Mouse (Mus musculus) megakaryocyte, adult 5-6 weeks (primary cell): ENCODE results near the gene Unc93a2. TPM values are rescaled to one million over a fixed set of nuclear protein-coding genes. Genes with fewer than 3 reads are reported as not detected.
"Not testable (repeated sequence)": the region's sequence is repeated elsewhere in the genome, so short reads cannot be mapped to it uniquely, and the experiment has no call there.

ENCODE experiments used
- ATAC-seq: 2 replicates; pipeline ENCODE4 v1.8.0; 2016; ENCODE audit warnings: mild to moderate bottlenecking, inconsistent platforms; ENCODE audit not compliant: poor library complexity, severe bottlenecking
- total RNA-seq, 2 experiments: library from RNA; stranded (forward) in 1 of 2; stranded (reverse) in 1 of 2; fragments of 153-499, 151-499 nt in 1 of 2; fragments of 221-1000, 200-1000 nt in 1 of 2; gene quantifications; 2 replicates each; pipeline versions ENCODE4 v1.2.3 to v1.2.4; 2015 to 2017

The Unc93a2 gene
- total RNA-seq, 2 experiments from 2014 or later, result not detected

DNA sequence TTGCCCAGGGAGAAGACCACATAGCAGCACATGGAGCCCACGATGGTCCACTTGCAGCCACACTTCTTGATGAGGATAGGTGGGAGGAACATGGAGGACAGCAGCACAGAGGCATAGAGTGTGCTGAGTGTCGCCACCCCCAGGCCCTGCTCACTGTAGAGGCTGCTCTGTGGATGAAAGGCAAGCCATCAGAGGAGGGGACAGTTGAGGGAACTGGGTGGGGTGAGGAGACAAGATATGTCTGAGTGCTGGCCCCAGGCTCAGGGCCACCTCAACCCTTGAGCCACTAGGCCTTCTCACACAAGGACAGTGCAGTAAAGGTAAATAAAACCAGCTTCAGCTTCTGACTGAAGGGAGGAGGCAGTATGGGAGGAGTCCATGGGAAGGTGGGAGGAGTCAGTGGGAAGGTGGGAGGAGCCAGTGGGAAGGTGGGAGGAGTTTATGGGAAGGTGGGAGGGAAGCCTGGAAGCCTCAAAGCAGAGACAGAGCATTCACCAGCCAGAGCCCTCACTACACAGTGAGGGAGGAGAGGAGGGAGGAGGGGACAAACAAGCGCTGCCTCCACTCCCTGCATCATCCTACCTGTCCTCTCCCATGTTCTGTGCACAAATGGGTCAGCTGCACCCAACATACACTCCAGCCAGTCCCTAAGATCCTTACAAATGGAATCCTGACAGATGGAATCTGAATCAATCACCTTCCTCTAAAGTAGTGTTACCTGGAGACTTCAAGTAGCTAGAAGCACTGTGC, 8.1 kb downstream of the Unc93a2 start:
- ATAC-seq, result not testable (repeated sequence)

DNA sequence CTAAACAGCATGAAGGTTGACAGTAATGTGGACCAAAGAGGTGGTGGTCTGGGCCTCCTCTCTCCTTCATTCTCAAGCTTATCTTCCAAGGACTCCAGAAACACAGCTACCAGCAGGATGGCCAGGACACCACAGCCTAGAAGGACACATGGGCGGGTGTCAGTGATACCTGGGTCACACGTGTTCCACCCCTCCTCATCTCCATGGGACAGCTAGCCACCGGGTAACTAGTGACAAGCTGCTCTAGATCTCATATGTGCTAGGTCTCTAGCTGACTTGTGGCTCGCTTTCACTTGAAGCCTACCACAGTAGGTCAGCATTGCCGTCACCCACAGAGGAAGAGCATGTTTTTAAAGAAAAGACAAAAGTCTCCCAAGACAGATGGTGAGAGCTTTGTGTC, 13.4 kb downstream of the Unc93a2 start, which contains the start of gene Gm49630:
Gm49630 (minus strand) TSS at position 101 of the 400 bp plus-strand sequence.
- ATAC-seq, result not testable (repeated sequence)

DNA sequence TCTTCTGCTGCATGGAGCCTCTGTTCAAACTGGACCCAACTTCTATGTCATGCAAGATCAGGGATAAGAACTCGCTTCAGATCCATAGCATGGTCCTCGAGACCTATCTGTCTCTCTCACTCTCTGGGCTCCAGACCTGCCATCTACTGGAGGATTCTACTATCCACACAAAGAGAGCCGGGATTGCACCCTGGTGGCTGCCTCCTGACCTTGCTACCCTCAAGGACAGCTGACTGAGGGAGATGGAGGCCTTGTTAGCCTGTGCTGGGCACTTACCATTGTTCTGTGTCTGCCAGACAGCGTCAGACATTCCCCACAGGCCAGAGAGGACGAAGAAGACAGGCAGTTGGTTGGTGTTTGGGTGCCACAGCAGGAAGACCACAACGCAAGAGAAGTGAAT, 15.9 kb downstream of the Unc93a2 start:
- not testable (repeated sequence) for ATAC-seq

DNA sequence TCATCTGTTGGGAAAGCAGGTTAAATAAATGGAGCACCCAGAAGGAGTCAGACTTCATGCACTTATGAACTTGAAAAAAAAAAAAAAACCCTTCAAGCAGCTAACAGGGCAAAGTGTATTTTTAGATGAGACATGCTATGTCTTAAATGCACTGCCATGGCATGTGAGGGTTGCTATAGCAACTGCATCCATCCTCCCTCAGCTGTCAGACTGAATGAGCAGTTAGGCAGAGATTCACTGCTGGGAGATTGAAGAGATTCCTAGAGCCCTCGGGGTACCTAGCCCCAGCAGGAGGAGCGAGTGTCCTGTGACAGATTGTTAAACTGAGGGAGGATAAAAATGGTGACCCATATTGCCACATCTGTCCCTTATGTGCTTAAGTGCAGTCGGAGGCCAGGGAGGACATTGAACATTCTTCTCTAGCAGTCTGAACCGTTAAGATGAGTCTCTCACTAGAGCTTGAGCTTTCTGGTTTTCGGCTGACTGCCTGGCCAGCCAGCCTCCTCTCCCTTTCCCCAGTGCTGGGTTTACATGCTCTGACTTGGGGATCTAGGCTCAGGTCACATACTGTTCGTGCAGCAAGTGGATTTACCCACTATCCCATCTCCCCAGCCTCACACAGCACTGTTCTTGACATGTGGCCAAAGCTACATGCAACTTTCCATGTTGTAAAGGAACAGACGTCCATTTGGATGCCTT, 18.4 kb downstream of the Unc93a2 start:
- not testable (repeated sequence) for ATAC-seq

DNA sequence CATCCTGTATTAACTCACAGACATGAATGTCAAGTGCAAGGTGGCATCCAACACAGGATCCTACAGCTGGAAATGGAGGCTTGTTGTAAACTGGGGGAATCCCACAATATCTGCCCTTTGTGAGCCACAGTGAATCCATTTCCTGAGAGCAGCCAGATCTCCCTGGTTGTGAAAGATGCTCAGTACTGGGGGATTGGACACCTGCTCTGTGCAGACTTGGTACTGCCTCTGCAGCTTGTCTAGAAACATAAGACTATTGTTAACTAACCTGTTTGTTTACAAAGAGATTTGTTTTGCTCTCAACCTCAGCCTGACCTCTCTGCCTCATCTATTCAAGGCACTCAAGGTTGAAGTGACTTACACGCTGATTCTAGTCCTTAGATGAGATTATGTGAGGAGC, 19.0 kb downstream of the Unc93a2 start:
- ATAC-seq, result not testable (repeated sequence)

DNA sequence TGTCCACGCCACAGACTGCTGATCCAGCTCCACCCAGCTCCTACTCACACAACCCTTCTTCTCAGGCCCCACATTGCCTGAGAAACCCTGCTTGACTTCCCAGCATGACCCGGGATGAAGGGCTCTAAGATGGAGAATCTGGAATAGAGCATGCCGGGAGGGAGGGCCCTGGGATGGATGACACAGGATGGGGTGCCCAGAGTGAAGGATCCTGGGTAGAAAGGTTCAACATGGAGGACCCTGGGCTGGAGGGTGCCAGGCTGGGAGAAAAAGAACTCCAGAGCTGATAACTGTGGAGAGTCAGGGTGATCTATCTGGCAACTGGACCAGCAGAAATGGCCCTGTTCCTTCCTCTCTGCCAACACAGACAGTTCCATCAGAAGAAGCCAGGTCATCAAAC, 19.6 kb downstream of the Unc93a2 start:
- ATAC-seq, result not testable (repeated sequence)

DNA sequence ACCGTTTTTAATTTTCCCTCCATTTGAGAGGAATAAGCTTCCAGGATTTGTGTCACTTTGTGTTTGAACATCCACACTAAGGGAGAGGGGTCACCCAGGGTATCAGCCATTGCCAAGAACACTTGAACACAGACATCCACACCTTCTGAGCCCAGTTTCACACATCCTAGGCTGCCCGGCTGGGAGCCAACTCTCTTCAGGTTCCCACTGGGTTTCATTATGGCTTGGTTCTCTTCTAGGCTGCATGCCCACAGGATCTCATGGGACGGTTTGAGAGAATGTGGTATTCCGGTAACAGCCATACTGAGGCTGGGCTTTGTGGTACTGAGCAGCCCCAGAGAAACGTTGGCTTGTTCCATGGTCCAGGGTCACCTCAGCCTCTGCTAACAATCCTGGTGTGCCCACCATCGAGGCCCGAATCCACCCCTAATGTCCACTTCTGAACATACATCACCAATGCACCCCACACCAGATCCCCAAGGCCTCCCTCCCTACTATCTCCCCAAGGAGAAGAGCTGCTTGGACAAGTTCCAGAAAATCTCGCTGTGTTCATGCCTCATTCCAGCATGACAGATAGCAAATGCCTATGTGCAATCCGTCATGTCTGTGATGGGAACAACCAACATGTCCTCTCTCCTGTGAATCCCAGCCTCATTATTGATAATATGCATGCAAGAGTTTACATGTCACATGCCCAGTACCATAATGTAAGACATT, 24.4 kb downstream of the Unc93a2 start:
- not testable (repeated sequence) for ATAC-seq

DNA sequence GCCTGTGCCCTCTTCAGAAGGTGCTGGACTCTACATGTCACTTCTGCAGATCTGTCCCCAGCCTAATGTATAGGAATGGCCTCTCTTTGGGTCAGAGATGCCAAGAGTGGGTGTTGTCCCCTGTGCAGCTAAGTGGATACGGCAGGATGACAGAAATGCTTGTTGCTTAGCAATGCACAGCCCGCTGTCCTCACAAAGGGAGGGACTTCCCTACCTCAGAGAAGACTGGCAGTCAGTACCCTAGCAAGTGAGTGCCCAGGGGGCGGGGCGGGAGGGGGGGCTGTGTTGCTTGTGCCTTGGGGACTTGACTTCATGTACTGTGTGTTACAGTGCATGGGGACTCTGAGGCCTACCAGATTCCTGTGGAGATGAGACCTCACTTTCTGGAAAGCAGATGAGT, 25.5 kb downstream of the Unc93a2 start:
- not testable (repeated sequence) for ATAC-seq

DNA sequence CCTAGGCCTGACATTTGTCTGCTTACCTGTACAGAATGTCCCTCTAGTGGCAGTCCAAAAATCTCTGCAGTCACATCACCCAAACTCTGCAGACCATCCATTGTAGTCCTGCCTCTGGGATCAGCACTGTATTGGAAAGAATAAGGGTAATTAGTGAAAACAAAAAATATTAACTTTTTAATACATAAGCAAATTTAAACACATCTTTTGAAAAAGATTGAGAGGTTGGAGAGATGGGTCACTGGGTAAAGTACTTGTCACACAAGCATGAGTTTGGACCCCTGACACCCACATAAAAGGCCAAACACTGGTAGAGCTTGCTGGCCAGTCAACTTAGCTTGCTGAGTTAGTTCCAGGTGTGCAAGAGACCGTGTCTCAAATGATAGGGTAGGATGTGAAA, 32.7 kb downstream of the Unc93a2 start, which contains the start of gene Ttll2:
Ttll2 (minus strand) TSS at position 101 of the 400 bp plus-strand sequence.
- ATAC-seq, result not testable (repeated sequence)

DNA sequence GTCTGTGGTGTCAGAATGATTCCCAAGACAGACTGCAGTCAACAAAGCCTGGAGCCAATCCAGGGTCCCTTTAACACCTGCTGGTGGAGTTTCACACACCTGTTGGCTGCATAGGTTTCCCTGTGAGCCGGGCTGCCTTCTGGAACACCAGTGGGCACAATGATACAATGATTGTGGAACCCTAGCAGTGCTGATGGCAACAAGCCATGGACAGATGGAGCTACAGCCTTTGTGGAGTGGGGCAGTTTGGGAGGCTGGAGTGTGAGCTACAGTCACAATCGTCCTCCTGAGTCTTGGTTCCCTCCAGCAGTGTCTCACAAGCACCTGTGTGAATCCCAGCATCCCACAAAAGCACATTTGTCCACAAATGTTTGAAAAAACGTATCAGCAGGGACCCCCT, 36.5 kb downstream of the Unc93a2 start:
- ATAC-seq, result not testable (repeated sequence)

DNA sequence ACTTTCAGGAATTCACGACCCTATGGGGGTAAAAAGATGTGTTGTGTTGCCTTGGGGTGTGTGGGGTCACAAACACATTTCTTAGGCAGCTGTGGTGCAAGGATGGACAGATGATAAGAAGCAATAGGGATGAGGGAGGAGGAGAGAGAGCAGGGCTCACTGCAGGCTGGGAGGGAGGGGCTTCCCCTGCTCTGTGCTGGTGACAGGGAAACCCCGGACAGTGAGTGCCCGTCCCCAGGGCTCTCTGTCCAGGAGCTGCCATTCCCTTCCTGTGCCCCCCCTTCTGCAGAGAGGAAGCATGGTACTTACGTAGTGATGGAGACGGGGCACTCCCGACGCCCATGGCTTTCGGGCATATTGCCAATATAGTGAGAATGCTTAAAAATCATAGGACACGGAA, 47.9 kb downstream of the Unc93a2 start:
- ATAC-seq, result not testable (repeated sequence)

DNA sequence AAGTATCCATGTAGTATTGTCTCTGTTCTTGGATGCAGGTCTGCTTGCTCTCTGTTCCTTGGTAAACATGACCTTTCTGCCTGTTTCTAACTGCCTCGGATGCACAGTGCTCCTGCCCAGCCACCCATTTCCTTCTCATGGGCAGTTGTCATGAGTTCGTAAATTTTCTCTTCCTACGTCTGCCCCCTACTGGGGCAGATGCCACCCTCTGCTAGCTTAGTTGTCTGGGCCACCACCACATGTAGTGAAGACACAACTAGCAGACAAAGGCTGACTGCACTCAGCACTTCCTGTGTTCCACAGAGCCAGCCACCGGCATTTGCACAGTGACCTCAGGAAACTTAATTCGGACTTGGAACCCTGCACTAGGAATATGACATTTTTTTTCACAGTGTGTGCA, 52.5 kb downstream of the Unc93a2 start:
- ATAC-seq, result peak; percentile 52

DNA sequence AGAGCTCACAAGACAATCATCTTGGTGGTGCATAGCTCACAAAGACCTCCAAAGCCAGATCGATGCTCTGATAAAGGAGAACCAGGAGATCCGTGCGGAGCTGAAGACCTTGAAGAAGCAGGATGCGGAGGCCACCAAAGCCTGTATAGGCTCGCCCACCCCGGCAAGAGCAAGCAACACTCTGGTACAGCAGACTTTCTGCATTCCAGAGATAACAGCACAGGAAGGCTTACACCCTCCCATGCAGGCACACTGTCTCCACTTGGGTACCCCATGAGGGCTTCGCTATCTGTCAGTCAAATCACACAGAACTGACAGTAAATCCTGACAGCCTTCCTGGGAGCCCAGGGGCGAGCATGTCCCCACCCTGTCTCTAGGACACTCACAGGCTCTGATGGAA, 58.8 kb downstream of the Unc93a2 start:
- ATAC-seq, result not testable (repeated sequence)

DNA sequence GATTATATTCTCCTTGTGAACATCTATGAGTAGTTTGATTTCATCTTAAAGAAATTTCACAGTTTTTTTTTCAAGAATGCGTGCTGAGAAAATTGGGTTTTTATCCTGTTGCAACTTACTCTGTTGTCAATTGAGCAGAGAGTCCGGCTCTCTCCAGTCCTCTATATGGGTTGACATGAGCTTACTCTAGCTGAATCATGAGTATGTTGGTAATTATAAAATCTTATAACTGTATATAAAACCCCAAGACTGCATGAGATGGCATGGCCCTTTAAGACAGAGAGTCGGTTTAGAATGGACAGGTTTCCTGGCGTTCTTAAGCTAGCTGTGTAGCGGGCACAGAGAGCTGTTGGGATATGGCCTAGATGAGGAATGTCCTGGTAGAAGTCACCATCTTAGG, 60.9 kb downstream of the Unc93a2 start, which contains the start of gene Tcp10a:
Tcp10a (plus strand) TSS at position 301 of the 400 bp plus-strand sequence.
- not testable (repeated sequence) for ATAC-seq

DNA sequence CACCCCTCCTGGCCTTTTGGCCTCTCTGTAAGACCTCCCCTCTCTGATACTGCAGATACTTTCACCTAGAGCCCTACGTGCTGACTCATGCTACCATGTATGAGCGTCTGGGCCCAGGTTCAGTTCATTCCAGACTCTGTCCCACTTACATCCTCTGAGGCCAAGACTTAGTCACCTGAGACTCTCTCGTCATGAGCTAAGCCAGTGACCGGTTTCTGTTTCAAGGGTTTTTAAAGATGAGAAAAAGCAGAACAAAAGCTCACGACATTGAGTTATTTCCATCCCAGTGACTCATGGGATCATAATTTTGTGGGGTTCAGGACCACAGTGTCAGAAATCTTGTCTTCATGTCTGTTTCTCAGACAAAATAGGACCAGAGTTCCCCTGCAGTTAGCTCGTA, 65.5 kb downstream of the Unc93a2 start:
- ATAC-seq, result not testable (repeated sequence)

DNA sequence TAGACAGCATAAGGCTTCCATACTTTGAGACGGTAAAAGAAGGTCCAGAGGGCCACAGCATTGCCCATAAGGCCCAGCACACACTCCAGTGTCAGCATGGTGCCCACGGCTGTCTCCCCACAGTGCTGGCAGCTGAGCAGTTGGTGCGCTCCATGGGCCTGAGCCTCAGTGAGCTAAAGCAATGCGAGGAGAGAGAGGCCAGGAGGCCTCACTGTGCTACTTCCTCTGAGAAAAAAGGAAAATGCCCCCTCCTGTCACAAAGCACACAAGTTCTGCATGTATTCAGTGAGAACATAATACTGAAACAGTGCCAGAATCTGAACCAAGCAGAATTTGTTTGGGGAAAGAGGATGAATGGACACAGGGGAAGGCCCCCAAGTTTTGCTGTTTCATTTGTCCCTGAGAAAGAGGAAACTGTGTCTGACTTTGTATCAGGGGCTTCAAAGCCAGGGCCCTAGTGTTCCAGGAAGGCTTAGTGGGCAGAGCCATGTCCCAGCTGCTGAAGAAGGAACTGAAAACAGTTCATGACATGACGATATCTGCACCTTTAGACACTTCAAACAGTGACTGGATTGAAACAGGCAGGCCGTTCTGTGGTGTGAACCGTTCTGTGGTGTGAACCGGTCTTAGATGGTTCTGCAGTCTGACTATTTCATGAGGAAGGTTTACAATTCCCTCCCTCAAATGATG, 69.4 kb downstream of the Unc93a2 start:
- ATAC-seq, result peak; percentile 81

Other genes starting within 250 kb of the Unc93a2 start
- gene Rps6ka2, start 215.3 kb downstream of the Unc93a2 start, total RNA-seq (2015), result 5.6 and 6.7 TPM in 2 replicates
- gene Rps6ka2, start 215.3 kb downstream of the Unc93a2 start, total RNA-seq (2017), result 5.5 and 6.5 TPM in 2 replicates
- gene Tcp10a, start 60.8 kb downstream of the Unc93a2 start, total RNA-seq (2015), result not detected in 2 replicates
- not detected in 2 replicates for gene Tcp10a, start 60.8 kb downstream of the Unc93a2 start, total RNA-seq (2017)
- not detected in 2 replicates for gene Ttll2, start 32.8 kb downstream of the Unc93a2 start, total RNA-seq (2015)
- gene Ttll2, start 32.8 kb downstream of the Unc93a2 start, total RNA-seq (2017), result not detected in 2 replicates
- not detected in 2 replicates for gene Gm49630, start 13.5 kb downstream of the Unc93a2 start, total RNA-seq (2015)
- not detected in 2 replicates for gene Gm49630, start 13.5 kb downstream of the Unc93a2 start, total RNA-seq (2017)